Mouse (Mus musculus): ENCODE measurements at regions not wholly inside any gene's neighbourhood (a gene's known extent, or its start where the extent isn't known, plus 50 kb on each side); places are given as distances from the start of the nearest gene placed in this dataset.

DNA sequence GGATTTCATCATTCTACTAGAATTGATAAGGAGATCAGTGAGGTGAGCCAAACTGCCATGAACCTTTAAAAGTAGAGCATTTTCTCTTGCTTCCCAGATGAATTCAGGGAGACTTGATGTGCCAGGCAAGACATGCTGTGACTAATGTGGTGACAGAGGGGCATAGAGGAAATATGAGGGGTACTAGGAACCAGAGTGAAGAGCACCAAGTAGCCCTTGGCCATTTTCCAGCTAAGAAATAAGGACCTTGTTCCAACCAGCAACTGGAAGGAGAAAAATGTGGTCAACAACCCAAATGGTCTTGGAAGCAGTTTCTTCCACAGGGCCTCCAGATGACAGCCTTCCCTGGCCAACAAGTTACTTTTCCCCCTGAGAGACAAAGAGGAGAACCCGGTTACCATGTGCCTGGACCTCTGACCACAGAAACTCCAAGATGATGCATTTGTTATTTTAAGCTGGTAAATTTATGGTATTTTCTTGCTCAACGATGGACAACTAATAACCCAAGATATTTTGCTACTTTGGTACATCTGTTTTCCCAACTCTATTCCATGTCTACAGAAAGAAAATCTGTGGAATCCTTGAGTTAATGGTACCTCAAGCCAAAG is 351.8 kb downstream of the Osr1 start:
- DNase-seq (ENCODE audit: low spot score), result peak; percentile 49

DNA sequence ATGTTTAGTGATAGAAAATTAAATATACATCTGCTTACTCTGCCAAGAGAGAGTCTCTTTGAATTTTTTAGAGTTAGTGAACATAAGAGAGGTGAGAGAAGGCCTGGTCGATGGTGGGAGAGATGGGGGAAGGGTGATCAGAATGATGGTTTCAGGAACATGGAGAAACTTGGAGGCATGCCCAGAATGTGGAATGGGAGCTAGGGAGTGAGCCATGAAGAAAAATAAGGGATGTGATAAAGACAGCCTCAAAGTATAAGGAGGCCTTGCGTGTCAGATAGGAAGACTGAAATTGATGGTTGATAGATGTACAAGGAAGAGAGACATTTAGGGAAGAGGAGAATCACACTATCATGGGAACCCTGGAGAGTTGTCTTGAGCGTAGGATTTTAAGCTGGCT is 354.6 kb downstream of the Osr1 start:
- peak; percentile 24 for DNase-seq (ENCODE audit: low spot score)

DNA sequence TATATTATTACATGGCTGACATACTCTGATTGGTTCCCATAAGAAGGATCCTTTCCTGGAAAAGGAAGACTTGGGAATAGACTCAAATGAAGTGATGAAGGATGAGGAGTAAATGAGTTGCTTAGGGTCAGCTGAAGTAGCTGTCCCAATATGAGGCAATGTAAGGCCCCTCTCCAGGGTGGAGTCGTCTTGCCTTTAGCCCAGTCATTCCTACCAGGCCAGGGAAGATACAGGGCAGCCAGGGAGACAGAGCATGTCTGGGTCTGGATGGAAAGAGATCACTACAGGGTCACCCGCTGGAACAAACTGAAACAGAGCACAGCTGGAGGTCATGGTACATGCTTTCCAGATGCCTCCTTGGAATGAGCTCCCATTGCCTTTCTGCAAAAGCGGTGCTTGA is 364.2 kb downstream of the Osr1 start:
- DNase-seq (ENCODE audit: low spot score), result peak; percentile 51

DNA sequence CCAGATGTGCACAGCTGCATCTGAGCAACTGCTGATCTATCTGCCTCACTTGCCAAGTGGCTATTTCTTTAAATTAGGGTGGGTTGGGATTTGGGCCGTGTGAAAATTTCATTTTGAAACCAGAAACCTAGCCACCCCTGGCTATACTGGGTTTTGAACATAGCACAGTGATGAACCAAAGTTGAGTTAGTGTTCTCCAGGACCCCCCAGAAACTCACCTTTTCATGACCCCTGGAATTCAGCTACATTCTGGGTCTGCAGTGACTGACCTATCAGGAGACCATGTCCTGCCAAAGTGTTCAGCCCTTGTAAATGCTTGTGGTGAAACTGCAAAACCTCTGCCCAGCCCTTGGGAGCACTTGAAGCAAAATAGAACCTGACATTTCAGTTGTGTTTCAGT is 371.4 kb downstream of the Osr1 start:
- no peak for DNase-seq (ENCODE audit: low spot score)

DNA sequence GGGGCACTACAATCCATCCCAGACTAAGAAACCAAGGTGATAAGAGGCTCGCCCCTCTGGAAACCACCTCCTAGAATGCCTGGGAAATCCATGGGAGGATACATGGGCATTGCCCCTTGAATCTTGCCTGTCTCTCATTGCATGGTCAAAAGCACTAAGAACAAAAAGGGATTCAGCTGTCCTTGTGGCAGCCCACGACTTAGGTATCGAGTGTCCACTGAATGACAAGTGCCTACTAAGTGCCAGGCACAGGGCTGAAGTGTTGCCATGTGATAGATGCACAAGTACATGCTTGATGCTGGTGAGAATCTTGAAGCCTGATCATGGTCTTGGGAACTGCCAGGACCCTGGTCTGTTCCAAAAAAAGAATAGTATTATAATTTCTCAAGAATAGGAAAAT is 371.9 kb downstream of the Osr1 start:
- no peak for DNase-seq (ENCODE audit: low spot score)

DNA sequence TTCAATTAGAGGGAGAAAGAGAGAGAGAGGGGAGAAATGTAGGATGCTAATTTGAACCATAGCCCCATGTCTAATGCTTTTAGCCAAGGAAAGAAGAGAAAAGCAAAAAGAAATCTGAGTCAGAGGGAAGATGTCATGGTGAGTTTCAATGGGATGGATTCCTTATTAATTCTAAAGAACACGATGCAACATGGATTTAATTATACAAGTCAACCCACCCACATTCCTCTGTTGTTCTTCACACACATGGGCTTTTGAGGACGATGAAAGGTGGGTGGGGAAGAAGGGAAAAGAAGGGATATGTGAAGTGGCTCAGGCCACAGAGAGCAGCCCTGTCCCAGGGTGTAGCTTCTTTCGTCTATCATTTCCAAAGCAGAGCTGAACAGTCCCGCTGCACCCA is 378.9 kb downstream of the Osr1 start:
- DNase-seq (ENCODE audit: low spot score), result no peak

DNA sequence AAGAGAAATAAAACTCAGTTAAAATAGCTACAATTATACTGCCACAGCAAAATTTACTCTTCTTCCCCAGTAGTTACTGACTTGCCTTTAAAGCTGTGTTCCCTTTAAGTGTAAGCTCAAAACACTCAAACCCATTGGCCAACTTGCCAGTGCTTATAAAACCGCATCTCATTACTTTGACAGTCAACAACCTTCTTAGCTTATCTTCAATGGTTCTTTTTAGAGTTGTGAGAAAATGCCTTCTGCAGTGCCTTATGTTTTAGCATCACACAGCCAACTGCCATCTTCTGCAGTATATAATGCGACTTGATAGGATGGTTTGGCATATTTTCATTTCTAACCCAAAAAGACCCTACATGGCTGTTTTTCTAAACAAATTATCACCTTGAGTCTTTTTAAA is 382.5 kb downstream of the Osr1 start:
- no peak for DNase-seq (ENCODE audit: low spot score)

DNA sequence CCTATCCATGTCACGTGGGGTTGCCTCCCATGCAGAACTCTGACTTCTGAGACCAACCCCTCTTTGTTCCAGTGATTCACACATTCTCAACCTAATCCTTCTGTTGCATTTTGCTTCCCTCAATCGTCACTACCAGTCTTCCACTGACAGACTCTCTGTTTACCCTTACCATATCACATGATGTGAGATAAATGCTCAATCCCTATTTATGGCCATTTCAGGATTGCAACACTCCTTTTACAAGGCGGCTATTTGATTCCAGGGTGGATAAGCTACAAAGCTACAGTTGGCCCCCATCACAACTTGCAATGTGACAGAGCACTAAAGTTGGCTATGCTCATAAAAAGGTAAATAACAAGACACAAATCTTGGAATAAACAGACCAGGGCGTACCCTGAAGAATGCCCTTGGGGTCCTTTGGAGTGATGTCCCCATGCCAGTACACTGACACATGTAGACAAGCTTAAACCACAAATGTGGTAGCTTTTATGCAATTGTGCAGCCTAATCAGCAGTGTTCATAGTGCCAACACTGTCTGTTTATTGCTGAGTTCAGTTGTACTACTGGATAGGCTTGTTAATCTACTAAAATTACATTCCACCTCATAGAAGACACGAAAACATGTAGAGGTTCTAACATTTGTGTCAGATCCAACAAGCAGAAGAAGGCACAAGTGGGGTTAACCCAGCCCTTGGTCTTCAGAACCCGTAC is 384.4 kb downstream of the Osr1 start:
- DNase-seq (ENCODE audit: low spot score), result no peak

DNA sequence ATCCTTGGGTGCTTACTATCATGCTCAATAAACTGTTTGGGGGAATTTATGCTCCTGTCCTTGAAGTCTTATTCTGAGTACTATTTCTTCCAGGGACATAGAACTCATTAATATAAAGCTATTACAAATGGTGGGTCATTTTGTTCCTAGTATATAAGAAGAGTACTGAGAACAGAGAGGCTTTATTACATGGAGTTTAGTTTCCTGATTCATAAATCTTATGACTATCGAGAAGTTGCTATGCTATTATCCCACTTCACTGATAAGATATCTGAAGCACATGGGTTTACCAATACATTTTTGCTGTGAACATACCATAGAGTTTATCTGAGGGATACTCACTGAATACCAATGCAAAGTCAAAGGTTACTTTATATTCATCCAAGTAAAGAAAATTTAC is 399.5 kb downstream of the Osr1 start:
- DNase-seq (ENCODE audit: low spot score), result no peak

DNA sequence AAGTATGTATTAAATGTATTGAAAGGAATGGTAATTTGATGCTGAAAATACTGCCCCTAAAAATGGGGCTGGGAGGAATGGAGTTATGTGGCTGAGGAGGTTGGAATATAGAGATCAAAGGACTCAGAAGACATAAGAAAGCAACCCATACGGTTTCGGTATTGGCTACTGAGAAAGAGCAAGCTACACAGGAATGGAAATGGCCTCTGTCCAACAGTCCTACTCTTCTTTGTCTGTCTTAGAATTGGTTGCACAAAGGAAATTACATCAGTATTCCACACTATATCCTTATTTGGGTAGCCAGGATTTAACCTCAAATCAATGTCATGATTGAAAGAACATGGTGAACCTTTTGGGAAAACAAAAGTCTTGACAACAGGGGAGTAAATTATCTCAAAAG is 399.0 kb upstream of the Nt5c1b start:
- no peak for DNase-seq (ENCODE audit: low spot score)

DNA sequence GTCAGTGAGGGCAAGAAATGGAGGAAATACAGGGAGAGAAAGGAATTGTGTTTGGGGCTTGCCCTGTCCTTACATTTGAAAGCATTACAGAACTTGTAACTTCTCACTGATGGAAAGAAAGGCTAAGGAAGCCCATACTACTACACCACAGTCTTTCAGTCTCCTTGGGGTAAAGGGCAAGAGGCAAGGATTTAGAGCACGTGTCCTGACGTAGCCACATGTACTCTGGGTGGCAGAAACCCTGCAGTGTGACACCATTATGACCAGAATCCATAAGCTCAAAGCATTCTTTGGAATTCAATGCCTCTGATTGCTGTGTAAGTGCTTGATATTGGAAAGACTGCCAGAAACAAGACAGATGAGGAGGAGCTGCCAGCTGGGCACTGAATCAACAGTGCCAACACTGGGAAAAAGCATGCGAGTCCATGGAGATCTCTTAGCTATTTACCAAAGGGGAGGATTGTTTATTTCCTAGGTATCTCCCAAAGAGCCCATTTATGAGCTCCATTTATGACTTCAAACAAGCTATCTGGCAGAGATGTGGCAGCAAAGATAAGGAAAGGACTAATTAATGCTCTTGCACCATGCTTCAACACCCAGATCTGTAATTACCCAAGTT is 391.2 kb upstream of the Nt5c1b start:
- DNase-seq (ENCODE audit: low spot score), result no peak

DNA sequence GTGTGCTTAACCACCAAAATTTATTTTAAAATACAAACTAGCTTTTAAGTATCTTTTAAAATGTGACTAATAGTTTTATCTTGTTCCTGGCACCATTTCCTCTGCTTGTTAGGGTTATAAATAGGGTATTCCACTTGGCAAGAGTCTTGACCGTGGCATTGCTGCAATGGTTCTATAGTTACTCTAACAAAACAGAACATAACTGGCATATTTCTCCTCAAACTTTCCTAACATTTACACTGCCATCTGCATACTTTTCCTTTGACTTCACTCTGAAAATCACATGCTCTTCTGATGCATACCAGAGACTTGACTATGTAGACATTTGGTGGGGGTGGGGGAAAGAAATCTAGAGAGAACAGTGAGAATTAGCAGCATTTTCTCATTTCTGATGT is 390.7 kb upstream of the Nt5c1b start:
- no peak for DNase-seq (ENCODE audit: low spot score)

DNA sequence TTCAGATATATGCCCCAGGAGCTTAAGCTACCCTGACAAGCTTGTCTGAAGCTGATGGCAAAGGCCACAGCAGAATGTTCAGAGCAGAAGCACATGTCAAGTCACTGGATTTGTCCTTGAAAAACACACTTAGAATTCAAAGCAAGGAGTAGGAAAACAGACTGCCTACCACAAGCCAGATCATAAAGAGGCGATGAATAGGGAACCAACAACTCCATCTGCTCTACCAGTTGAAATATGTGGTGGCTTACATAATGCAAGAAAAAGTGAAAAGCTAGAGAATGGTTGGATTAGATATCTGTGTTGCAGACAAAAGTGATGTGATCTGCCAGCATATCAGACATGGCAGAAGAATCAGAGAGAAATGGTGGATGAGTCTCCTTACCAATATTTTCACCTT is 378.5 kb upstream of the Nt5c1b start:
- no peak for DNase-seq (ENCODE audit: low spot score)

DNA sequence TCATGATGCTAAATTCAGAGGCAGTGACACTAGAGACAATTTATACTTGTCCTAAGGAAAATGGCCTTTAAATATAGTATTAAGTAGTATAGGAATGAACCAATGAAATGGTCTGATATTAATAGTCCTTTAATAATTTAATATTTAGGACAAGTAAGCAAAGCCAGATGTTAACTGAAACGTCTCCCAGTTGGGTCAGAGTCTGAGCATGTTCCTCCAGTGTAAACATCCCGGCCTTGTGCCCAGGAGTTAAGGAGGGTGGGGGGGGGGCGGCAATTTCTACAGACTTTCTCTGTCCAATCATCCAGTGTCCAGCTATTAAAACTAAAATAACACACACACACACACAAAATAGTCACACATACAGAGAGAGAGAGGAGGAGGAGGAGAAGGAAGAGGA is 374.1 kb upstream of the Nt5c1b start:
- DNase-seq (ENCODE audit: low spot score), result no peak

DNA sequence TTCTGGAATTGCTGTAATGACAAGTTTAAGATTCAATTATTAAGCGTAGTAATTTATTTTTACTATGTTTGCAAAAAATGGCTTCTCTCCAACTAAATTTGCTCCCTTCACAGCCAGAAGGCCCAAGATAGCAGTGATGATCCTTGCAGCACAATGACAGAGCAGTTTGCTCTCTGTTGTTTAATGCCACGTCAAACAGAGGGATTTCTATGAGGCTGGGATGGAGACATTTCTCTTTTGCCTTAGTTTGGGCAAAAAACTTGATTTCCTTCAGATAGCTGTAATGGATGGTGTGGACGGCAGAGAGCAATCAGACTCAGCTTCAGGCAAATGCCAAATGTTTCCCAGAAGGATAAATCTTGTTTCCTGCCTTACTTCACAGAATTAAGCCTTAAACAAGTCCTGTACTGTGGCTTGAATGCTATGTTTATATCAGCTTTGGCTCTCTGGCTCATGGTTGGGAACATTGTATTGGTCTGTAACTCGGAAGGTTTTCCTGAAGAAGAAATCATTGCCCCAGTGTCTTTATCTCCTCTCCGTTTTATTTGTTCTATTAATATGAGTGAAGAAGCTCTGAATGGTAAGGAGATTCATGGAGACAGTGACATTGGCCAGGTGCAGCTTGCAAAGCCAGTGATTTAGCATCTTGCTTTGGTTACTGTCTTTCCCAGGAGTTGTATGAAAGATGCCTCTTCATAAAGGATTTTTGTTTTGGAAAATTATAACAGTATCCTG is 373.2 kb upstream of the Nt5c1b start:
- DNase-seq (ENCODE audit: low spot score), result no peak

DNA sequence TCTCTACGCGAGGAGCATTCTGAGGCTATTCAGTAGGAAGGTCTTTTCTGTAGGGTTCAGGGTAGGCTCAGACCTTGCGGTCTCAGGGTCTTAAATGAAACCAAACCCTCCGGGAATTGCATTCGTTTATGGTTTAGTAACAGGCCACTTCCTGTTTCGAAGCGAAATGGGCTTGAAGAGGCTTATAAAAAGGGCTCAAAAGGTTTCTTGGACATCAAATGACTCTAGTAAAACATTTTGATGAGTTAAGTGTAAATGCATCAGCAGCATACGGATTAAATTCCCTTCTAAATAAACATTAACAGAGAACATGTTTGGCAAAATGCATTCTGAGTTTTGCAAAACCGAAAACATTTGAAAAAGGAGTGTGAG is 372.6 kb upstream of the Nt5c1b start:
- no peak for DNase-seq (ENCODE audit: low spot score)

DNA sequence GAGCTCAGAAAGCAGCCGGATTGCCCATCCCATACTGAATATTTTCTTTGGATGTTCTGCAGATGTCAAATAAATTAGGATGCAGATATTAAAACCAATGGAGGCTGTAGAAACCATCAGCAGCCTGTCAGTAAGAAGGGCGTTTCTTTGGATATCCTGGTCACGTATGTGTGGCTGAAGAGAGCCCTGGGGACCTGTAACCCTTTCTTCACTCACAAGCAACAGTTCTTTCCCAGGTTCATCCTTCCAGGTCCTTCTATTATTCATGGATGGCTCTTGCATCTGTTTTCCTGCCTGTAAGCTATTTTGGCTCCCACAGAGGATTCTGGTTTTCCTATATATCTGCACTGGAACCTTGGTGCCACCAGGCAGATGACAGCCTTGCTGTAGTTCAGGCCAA is 372.2 kb upstream of the Nt5c1b start:
- no peak for DNase-seq (ENCODE audit: low spot score)

DNA sequence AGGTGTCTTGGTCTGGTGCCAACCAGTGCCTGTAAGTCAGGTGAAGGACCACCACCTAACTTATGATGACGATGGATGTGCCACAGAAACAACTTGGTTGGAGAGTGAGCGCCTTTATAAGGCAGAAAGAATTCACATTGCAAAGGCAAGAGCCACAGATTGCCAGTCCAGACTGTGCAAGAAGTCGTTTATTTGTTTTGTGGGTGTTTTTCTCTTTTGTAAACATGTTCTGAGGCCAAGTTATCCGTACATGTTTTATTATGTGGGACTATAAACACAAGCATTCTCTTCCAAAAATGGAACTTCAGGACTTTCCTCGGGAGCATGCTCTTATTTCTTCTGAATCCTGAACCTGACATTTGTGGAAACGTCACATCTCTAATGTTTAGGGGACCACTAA is 369.8 kb upstream of the Nt5c1b start:
- no peak for DNase-seq (ENCODE audit: low spot score)

DNA sequence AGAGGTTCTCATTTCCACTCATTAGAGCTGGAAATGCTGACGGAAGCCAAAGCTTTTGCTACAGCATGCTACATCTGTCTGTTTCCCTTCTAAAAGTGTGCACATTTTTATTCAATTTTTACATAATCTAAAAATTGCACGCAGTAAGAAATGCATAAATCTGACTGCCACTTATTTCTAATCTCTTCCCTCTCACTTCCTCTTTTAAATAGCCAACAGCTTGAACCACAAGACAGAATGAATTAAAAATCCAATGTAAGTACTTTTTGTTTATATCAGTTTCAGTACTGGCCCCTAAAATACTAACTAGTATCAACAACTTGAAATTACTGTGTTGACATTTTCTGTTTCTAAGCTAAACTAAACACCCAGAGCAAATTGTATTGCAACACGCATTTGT is 361.3 kb upstream of the Nt5c1b start:
- no peak for DNase-seq (ENCODE audit: low spot score)

DNA sequence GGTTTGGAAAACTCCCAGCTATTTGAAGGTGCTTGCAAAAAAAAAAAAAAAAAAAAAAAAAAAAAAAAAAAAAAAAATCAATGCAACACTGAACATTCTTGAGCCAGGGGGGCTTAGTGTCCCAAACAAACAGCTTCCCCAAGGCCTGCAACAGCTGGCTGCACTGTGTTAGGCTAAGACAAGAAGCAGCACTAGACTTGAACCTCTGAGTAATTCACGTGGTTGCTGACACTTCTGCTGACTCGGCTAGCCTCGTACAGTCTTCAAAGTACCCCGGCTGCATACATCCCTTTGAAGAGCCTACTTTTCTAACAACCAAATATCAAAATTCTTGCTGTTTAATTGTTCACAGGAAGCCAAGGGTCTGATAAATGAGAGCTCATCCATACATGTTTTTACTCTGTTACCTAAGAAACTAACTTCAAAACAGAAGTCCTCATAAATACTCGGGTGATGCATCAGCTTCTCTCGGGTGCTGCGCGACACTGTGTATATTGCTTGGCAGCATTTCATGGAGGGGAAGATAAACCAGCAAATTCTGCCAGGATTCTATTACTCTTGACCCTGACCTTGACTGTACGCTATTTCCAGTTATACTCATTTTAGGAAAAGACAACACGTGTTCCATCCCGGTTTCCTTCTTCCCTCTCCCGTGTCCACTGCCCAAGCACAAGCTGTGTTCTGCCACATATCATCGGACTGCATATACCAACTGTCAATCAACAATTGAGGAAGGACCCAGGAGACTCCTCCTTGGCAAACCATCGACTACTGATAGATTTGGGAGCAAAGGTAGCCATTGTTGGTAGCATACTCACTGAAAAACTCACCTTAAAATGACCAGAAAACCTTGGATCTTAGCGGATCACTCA is 352.8 kb upstream of the Nt5c1b start:
- no peak for DNase-seq (ENCODE audit: low spot score)

DNA sequence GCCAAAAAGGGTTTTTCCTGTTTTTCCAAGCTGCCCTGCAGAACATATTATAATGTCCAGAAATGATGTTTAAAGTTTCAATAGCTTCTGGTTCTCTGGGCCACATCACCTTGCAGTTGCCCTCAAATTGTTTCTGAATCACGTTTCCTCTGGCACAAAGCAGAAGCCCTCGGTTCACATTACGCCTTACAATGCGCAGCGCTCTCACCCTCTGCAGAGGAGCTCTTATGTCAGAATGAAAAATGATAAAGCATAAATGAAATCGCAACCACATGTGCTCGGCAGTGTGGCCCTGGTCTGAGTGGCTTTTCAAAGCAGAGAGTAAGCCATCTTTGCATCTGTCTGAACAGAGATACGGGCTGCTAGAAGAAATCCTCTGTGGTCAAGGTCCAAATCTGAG is 334.3 kb upstream of the Nt5c1b start:
- DNase-seq (ENCODE audit: low spot score), result no peak

Measured in gastrocnemius, adult 18-20 months (tissue).